Mouse (Mus musculus) CD4-positive naive resting alpha-beta T cell, adult 57 days (primary cell): ENCODE measurements around the gene Hhex. TPM values are rescaled to one million over a fixed set of nuclear protein-coding genes. Genes with fewer than 3 reads are reported as not detected.

Source experiments
- total RNA-seq: library from RNA; stranded (reverse); gene quantifications from one replicate; pipeline ENCODE4 v1.2.4, GENCODE M21; 2023

Gene Hhex
- 4.1 TPM for total RNA-seq

DNA sequence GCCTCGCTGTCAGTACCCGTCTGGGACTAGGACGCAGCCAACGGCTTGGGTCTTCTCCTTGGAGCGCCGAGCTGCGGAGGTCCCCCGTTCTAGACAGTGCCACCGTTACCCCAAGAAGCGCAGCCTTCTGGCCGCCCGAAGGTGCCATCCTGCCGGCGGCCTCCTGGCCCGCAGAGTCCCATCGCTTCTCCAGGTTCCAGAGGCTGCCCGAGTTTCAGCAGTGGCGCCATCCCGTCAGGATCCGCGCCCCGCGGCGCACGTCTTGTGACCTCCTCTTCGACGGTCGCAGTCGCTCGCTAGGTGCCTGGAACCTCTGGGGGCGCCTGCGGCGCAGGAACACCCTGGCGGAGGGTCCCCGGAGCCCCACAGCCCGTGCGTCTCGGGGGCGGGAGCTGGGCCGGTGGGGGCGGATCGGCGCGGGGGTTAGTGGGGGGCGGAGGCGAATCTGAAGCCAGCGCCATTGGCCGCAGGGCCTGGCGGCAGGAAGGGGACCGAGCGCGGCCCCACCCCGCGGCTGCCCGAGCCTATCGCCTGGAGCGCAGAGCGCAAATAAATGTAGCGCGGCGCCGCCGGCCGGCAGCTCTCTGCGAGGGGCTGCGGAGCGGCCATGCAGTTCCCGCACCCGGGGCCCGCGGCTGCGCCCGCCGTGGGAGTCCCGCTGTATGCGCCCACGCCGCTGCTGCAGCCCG lies at the start of gene Hhex:
Gene Hhex, plus strand, starts transcription at position 548 of the 689 bp plus-strand sequence.

Other genes with a start within 250 kb of the Hhex start
- gene March5, start 227.3 kb upstream of the Hhex start, total RNA-seq, result 54.5 TPM
- 0.71 TPM for gene Cpeb3, start 226.2 kb upstream of the Hhex start, total RNA-seq
- gene Ide, start 97.0 kb upstream of the Hhex start, total RNA-seq, result 59.1 TPM
- gene Kif11, start 58.4 kb upstream of the Hhex start, total RNA-seq, result 1.2 TPM
- gene Exoc6, start 115.6 kb downstream of the Hhex start, total RNA-seq, result 26.8 TPM